Mouse (Mus musculus): ENCODE measurements at regions not wholly inside any gene's neighbourhood (a gene's known extent, or its start where the extent isn't known, plus 50 kb on each side); places are given as distances from the start of the nearest gene placed in this dataset.

- DNase-seq (ENCODE audit: low read depth), result no peak
Observed at GRCm38 (mm10) chr3:154513566-154513965, 82.9 kb upstream of the Cryz start.

GRCm38 (mm10) chr3:154510160-154510559, 86.4 kb upstream of the Cryz start:
- DNase-seq (ENCODE audit: low read depth), result no peak

DNA sequence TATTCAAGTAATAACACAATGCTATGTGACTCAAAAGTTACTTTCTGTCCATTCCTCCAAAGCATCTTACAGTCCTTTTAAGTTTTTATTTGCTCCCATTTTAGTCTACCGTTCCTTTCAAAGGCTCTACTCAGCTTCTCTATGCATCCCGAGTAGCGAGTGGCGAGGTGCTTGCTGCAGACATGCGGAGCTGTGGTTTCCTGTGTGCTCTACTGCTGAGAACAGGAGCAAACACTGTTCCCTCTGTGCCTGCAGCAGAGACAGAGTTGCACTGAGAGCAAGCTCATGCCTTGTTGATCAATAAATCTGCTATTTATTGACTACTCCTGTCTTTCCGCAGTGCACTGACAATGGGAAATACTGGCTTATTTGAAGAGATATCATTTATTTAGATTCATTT, 87.1 kb upstream of the Cryz start:
- no peak for DNase-seq (ENCODE audit: low read depth)

GRCm38 (mm10) chr3:154493387-154493920, 103.1 kb upstream of the Cryz start:
- DNase-seq (ENCODE audit: low read depth), result no peak

DNA sequence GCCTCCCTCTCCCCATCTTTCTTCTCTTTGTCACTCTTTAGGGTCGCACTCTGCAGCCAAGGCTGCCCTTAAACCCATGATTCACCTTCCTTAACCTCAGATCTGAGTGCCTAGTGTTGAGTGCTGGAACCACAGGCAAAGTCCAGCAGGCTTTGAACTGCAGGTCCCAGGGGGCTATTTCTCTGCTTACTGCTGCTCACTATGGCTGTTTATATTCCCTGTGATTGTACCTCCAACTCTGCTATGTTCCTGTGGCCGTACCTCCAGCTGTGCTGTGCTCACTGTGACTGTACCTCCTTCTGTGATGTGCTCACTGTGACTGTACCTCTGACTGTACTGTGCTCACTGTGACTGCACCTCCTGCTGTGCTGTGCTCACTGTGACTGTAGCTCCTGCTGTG, 124.1 kb upstream of the Cryz start:
- DNase-seq (ENCODE audit: low read depth), result no peak

- no peak for DNase-seq (ENCODE audit: low read depth)
Observed at GRCm38 (mm10) chr3:154467581-154468374, 128.7 kb upstream of the Cryz start.

GRCm38 (mm10) chr3:154458208-154458607, 127.7 kb upstream of the Lhx8 start:
- DNase-seq (ENCODE audit: low read depth), result no peak

DNA sequence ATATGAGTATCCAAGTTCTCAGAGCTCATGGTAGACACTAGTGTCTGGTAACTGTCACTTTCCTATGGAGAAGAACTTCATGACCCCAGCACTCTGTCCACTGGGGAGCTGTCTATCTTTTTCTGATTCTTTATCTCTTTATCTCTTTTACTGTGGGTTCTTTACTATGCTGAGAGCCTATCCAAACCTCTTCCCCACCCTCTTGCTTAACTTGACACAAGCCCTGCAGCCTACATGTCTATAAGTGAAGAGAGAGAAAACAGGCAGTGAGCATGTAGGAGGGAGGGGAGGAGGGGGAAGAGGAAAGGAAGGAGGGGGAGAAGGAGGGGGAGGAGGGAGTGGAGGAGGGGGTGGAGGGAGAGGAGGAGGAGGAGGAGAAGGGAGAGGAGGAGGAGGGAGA, 122.6 kb upstream of the Lhx8 start:
- no peak for DNase-seq (ENCODE audit: low read depth)

- peak; percentile 51 for DNase-seq (ENCODE audit: low read depth)
Observed at GRCm38 (mm10) chr3:154452585-154452984, 122.1 kb upstream of the Lhx8 start.

GRCm38 (mm10) chr3:154451169-154451568, 120.7 kb upstream of the Lhx8 start:
- DNase-seq (ENCODE audit: low read depth), result no peak

- DNase-seq (ENCODE audit: low read depth), result no peak
Observed at GRCm38 (mm10) chr3:154443351-154444075, 113.1 kb upstream of the Lhx8 start.

GRCm38 (mm10) chr3:154441454-154441853, 111.0 kb upstream of the Lhx8 start:
- peak; percentile 46 for DNase-seq (ENCODE audit: low read depth)

DNA sequence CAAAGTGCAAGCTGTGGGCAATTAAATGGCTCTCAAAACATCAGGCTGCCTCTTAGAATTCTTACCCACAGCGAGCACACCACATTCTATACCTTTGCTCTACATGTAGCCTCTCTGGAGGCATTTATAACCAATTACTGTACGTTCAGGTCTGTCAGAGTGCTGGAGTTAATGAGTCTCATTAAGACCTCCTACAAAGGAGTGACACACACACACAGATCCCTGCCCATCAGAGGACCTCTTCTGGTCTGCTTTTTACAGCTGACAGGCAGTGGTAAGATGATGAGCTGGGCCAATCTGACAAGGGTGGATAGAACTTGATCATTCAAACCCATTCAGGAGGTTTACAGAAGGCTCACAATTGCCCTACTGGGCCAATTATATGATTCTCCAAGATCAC, 110.4 kb upstream of the Lhx8 start:
- DNase-seq (ENCODE audit: low read depth), result no peak

GRCm38 (mm10) chr3:154430856-154431255, 100.4 kb upstream of the Lhx8 start:
- DNase-seq (ENCODE audit: low read depth), result peak; percentile 51

DNA sequence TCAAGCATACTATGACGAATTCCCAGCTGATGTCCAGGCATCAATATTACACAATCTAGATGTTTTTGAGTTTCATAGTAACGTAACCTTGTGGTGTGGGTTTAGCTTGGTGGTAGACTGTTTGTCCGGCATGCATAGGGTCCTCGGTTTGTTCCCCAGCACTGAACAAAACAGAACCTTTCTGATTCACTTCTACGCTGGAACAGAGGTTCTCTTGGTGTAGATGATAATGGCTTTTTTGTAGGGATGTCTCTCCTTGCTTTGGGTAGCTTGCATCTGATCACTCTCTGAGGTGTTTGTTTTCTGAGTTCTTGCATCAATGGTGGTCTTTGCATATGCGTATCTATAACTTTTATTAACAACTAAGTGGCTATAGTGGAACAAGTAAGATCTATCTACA, 99.2 kb upstream of the Lhx8 start:
- no peak for DNase-seq (ENCODE audit: low read depth)

DNA sequence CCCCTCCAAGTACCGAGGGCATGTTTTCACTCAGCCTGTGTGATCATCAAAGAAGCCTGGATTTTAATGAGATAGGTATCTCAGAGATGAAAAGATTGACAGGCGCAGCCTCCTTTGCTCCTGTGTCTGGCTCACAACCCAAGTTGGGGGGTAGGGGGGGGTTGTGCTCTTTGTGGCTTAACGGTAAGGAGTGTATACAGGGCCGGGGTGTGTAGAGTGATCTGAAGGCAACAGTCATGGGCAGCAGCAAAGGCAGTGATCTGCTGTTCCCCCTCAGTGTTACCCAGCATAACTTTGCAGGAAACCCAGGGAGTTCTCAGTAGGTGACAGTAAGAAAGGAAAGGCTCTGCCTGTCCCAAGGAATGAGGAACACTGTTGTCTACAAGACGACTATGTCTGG, 94.1 kb upstream of the Lhx8 start:
- DNase-seq (ENCODE audit: low read depth), result no peak

GRCm38 (mm10) chr3:154421461-154421950, 91.0 kb upstream of the Lhx8 start:
- no peak for DNase-seq (ENCODE audit: low read depth)

- DNase-seq (ENCODE audit: low read depth), result no peak
Observed at GRCm38 (mm10) chr3:154418177-154418832, 87.8 kb upstream of the Lhx8 start.

- no peak for DNase-seq (ENCODE audit: low read depth)
Observed at GRCm38 (mm10) chr3:154414358-154414757, 83.9 kb upstream of the Lhx8 start.

GRCm38 (mm10) chr3:154410292-154410691, 79.8 kb upstream of the Lhx8 start:
- DNase-seq (ENCODE audit: low read depth), result no peak

GRCm38 (mm10) chr3:154402081-154402480, 71.6 kb upstream of the Lhx8 start:
- peak; percentile 60 for DNase-seq (ENCODE audit: low read depth)

DNA sequence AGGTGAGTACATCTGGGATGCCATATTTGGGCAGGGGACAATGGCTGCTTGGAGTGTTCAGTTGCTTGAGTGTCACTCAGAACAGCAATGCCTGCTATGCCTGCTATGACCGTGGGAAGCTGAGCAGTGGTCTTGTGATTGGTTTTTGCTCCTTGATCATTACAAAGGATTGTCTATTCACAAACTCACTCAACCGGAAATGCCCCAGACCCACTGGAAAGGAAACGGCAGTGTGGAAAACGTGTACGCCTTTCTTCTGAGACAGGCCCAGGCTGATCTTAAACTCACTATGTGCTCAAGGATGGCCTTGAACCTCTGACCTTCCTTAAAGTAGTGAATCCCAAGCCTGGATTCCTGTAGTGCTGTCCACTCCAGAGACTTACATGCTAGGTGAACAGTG, 63.2 kb upstream of the Lhx8 start:
- DNase-seq (ENCODE audit: low read depth), result no peak
